Mouse (Mus musculus) testis, adult 2 months (tissue): ENCODE measurements around the gene Hpn. TPM values are rescaled to one million over a fixed set of nuclear protein-coding genes. Genes with fewer than 3 reads are reported as not detected.

Source experiments
- H3K27ac ChIP-seq: fragments of 200-500 bp; 2 replicates; pipeline ENCODE4 v1.5.1; 2012; ENCODE audit warnings: low read depth, low read length; ENCODE audit not compliant: control insufficient read depth, insufficient read depth
- H3K27me3 ChIP-seq: fragments of 200-500 bp; 2 replicates; pipeline ENCODE4 v1.6.1; 2012; ENCODE audit warnings: mild to moderate bottlenecking, low read length, moderate library complexity; ENCODE audit not compliant: control insufficient read depth, insufficient read depth
- H3K36me3 ChIP-seq: fragments of 200-500 bp; 2 replicates; pipeline ENCODE4 v1.6.1; 2012; ENCODE audit warnings: mild to moderate bottlenecking, low read length; ENCODE audit not compliant: control insufficient read depth, insufficient read depth
- H3K4me1 ChIP-seq: fragments of 200-500 bp; 2 replicates; pipeline ENCODE4 v1.6.1; 2012; ENCODE audit warnings: low read length; ENCODE audit not compliant: control insufficient read depth, insufficient read depth
- H3K4me3 ChIP-seq: fragments of 200-500 bp; 2 replicates; pipeline ENCODE4 v1.5.1; 2012; ENCODE audit warnings: low read depth, mild to moderate bottlenecking, low read length, moderate library complexity, mixed read lengths; ENCODE audit not compliant: control insufficient read depth
- CTCF ChIP-seq: fragments of 200-500 bp; IDR thresholded peaks from 2 replicates; pipeline ENCODE4 v1.5.1; 2012; ENCODE audit warnings: low read depth, mild to moderate bottlenecking, inconsistent platforms, low read length, moderate library complexity; ENCODE audit not compliant: control insufficient read depth, insufficient read depth, insufficient replicate concordance
- POLR2A ChIP-seq: fragments of 200-500 bp; IDR thresholded peaks from 2 replicates; pipeline ENCODE4 v1.6.1; 2012; ENCODE audit warnings: low read depth, mild to moderate bottlenecking, inconsistent platforms, low read length, moderate library complexity; ENCODE audit not compliant: control insufficient read depth
- polyA plus RNA-seq: library from polyadenylated mRNA; depleted of rRNA; stranded (reverse); fragments of >200 nt; gene quantifications from 2 replicates; pipeline ENCODE4 v1.2.3, GENCODE M21; 2012

Hpn gene
- polyA plus RNA-seq, 1 experiment = 0.73 TPM

GRCm38 (mm10) chr7:31073546-31073945 lies 41.5 kb downstream of the Hpn start:
- Histone ChIP-seq H3K4me3 (no peak overlapping the region), H3K27me3 (no peaks in the 10 kb centered on the region), H3K36me3 (no peaks in the 10 kb centered on the region), H3K4me1 (peaks cover 7% of the 10 kb centered on the region), H3K27ac (no peak overlapping the region)
- TF ChIP-seq CTCF = no peak
- no peak for TF ChIP-seq POLR2A

GRCm38 (mm10) chr7:31072326-31072725 lies 42.8 kb downstream of the Hpn start:
- H3K4me3 ChIP-seq = no peak overlapping the region
- TF ChIP-seq POLR2A (no peak), CTCF (no peak)
- no peak overlapping the region for H3K27ac ChIP-seq

GRCm38 (mm10) chr7:31070324-31070723 lies 44.8 kb downstream of the Hpn start:
- H3K36me3 ChIP-seq = no peaks in the 10 kb centered on the region
- TF ChIP-seq CTCF (no peak), POLR2A (no peak)
- peaks cover 14% of the 10 kb centered on the region for H3K4me1 ChIP-seq
- no peak overlapping the region for H3K27ac ChIP-seq
- H3K4me3 ChIP-seq = no peak overlapping the region
- no peaks in the 10 kb centered on the region for H3K27me3 ChIP-seq

More at GRCm38 (mm10) chr7:31072326-31072725, 42.8 kb downstream of the Hpn start:
- Histone ChIP-seq H3K4me1 (peaks cover 11% of the 10 kb centered on the region), H3K27me3 (no peaks in the 10 kb centered on the region), H3K36me3 (no peaks in the 10 kb centered on the region)

GRCm38 (mm10) chr7:31069491-31069890 lies 45.6 kb downstream of the Hpn start:
- TF ChIP-seq POLR2A (no peak), CTCF (no peak)
- Histone ChIP-seq H3K4me1 (peaks cover 14% of the 10 kb centered on the region), H3K27me3 (no peaks in the 10 kb centered on the region), H3K4me3 (no peak overlapping the region), H3K36me3 (no peaks in the 10 kb centered on the region), H3K27ac (no peak overlapping the region)

GRCm38 (mm10) chr7:31067836-31068235 lies 47.3 kb downstream of the Hpn start:
- peaks cover 14% of the 10 kb centered on the region for H3K4me1 ChIP-seq
- no peaks in the 10 kb centered on the region for H3K36me3 ChIP-seq
- no peak for TF ChIP-seq CTCF
- no peak for TF ChIP-seq POLR2A
- H3K27ac ChIP-seq = no peak overlapping the region
- no peak overlapping the region for H3K4me3 ChIP-seq
- H3K27me3 ChIP-seq = no peaks in the 10 kb centered on the region

GRCm38 (mm10) chr7:31063074-31063560 lies 52.0 kb downstream of the Hpn start:
- Histone ChIP-seq H3K36me3 (no peaks in the 10 kb centered on the region), H3K4me1 (peaks cover 12% of the 10 kb centered on the region), H3K27me3 (no peaks in the 10 kb centered on the region), H3K27ac (no peak overlapping the region), H3K4me3 (no peak overlapping the region)
- no peak for TF ChIP-seq POLR2A
- no peak for TF ChIP-seq CTCF

GRCm38 (mm10) chr7:31060621-31061010 lies 54.5 kb downstream of the Hpn start:
- H3K36me3 ChIP-seq = no peaks in the 10 kb centered on the region
- peaks cover 6% of the 10 kb centered on the region for H3K4me1 ChIP-seq
- no peaks in the 10 kb centered on the region for H3K27me3 ChIP-seq
- H3K27ac ChIP-seq = no peak overlapping the region
- no peak for TF ChIP-seq POLR2A
- no peak for TF ChIP-seq CTCF
- no peak overlapping the region for H3K4me3 ChIP-seq
